Comparison of ENCODE assay signal across 25 mouse cellular contexts in the genomic region with DNA sequence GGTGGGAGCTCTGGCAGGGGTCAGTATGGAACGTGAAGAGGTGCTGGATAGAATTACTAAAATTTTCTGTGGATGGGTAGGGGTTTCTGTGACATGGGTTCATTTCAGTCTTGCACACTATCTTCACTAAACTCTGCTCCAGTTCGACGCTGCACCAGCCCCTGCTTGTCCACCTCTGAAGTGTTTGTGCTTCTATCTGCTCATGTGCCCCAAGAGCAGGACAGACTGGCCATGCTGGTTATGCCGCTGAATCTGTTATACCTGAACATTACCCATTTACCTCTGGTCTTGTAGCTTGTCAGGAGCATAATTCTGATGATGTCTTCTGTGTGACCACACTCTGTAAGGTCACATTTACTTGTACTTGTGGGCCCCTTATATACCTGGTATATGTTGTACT. TPM values are rescaled to one million over a fixed set of nuclear protein-coding genes. Genes with fewer than 3 reads are reported as not detected.
"Had no signal": no experiment of that assay in that cellular context is flagged by ENCODE, and none has a peak within 500 bp of the region (broad histone marks: within the 10 kb centered on the region; RNA-seq: fewer than 3 reads in every experiment).

No protein-coding gene starts in this region.

- DNase-seq: heart, postnatal 10 days; heart, postnatal 14 days; heart, postnatal 36 days; kidney, adult 11 months; kidney, adult 18-20 months; kidney, adult 2 months; kidney, adult 8-10 months; kidney, adult 9 months; kidney, postnatal 10 days; kidney, postnatal 14 days; kidney, postnatal 25 days; kidney, postnatal 36 days; kidney, postnatal 4 days; layer of hippocampus, adult 9-11 months; layer of hippocampus, postnatal 36 days had no signal

RNA-seq across cellular contexts. Expression of gene Cyp4f40, which starts 12.1 kb away (rescaled TPM):
- total RNA-seq: heart, postnatal 10 days; heart, postnatal 14 days; heart, postnatal 25 days; heart, postnatal 36 days; hematopoietic stem cell, adult 5-6 weeks; hindbrain, postnatal 0 days; layer of hippocampus, adult 18-20 months; layer of hippocampus, adult 2 months; layer of hippocampus, adult 8-10 months; layer of hippocampus, postnatal 10 days; layer of hippocampus, postnatal 14 days; layer of hippocampus, postnatal 25 days; layer of hippocampus, postnatal 36 days; left cerebral cortex, adult 18-20 months had no signal

RNA-seq across cellular contexts. Expression of gene Cyp4f37, which starts 25.5 kb away (rescaled TPM):
- total RNA-seq: heart, postnatal 10 days; heart, postnatal 14 days; heart, postnatal 25 days; heart, postnatal 36 days; hematopoietic stem cell, adult 5-6 weeks; hindbrain, postnatal 0 days; layer of hippocampus, adult 18-20 months; layer of hippocampus, adult 2 months; layer of hippocampus, adult 8-10 months; layer of hippocampus, postnatal 10 days; layer of hippocampus, postnatal 14 days; layer of hippocampus, postnatal 25 days; layer of hippocampus, postnatal 36 days; left cerebral cortex, adult 18-20 months had no signal

RNA-seq across cellular contexts. Expression of gene Cyp4f15, which starts 38.8 kb away (rescaled TPM):
- total RNA-seq: heart, postnatal 10 days; heart, postnatal 14 days; heart, postnatal 25 days; heart, postnatal 36 days; hematopoietic stem cell, adult 5-6 weeks had no signal
